ENCODE assay signal across 8 mouse cellular contexts in genomic region chr14:7765569-7766314, GRCm38 (mm10). TPM values are rescaled to one million over a fixed set of nuclear protein-coding genes. Genes with fewer than 3 reads are reported as not detected.
A peak's percentile ranks its signal among the peaks of the same experiment; 100 is the strongest.
DNase-seq lines count a peak whose midpoint lies in the region; ATAC-seq lines count a peak whose summit lies in the region.

No protein-coding gene starts in this region.

- ATAC-seq in activated CD4-positive, CD25-positive, alpha-beta regulatory T cell, adult 4 months, result peak; percentile 95
- peak; percentile 99 for ATAC-seq in megakaryocyte-erythroid progenitor cell, adult 5-6 weeks (replicated peaks; ENCODE audit: low FRiP score, low TSS enrichment, poor library complexity, severe bottlenecking)

- intact Hi-C loops in left cerebral cortex, postnatal 10 days (cut with DNase I), result no loop called here

- DNase-seq in cerebellum, postnatal 36 days, result peak; percentile 58 to 70
- DNase-seq in gastrocnemius, adult 8-10 months (ENCODE audit: low spot score in 2 of 2), result peak; percentile 41 to 49
- DNase-seq in induced T-regulatory cell, adult 2 months (ENCODE audit: low read depth), result peak; percentile 95
- DNase-seq in left cerebral cortex, postnatal 10 days (ENCODE audit: extremely low spot score in 1 of 2, low spot score in 2 of 2), result peak; percentile 36 to 86
- DNase-seq in right cerebral cortex, postnatal 25 days, result peak; percentile 61
- peak; percentile 62 to 80 for DNase-seq in urinary bladder, postnatal 4 days (ENCODE audit: low spot score in 2 of 2)

RNA-seq across cellular contexts. Expression of gene Gm26661, which starts 25.6 kb away (rescaled TPM):
- not detected for polyA plus RNA-seq in activated CD4-positive, CD25-positive, alpha-beta regulatory T cell, adult 4 months (2017; shearing (Covaris generic))
- total RNA-seq in gastrocnemius, adult 8-10 months (2022), result not detected
- total RNA-seq in left cerebral cortex, postnatal 10 days (2021), result not detected
- not detected in 2 replicates for total RNA-seq in megakaryocyte-erythroid progenitor cell, adult 5-6 weeks (2014; fragmentation: Nextera tagmentation)
- total RNA-seq in megakaryocyte-erythroid progenitor cell, adult 5-6 weeks (2017), result not detected in 2 replicates

RNA-seq across cellular contexts. Expression of gene Flnb, which starts 52.0 kb away (rescaled TPM):
- polyA plus RNA-seq in activated CD4-positive, CD25-positive, alpha-beta regulatory T cell, adult 4 months (2017; shearing (Covaris generic)), result 1 to 10 TPM; 5.1 to 6.6 TPM
- 1 to 10 TPM; 4.7 to 8.3 (median 5.6) TPM for total RNA-seq in gastrocnemius, adult 8-10 months (2022)
- total RNA-seq in left cerebral cortex, postnatal 10 days (2021), result 10 to 100 TPM; 48.7 to 48.9 TPM
- 0.76 and 1.5 TPM in 2 replicates for total RNA-seq in megakaryocyte-erythroid progenitor cell, adult 5-6 weeks (2014; fragmentation: Nextera tagmentation)
- total RNA-seq in megakaryocyte-erythroid progenitor cell, adult 5-6 weeks (2017), result 1.3 and 1.9 TPM in 2 replicates

Comparison
In these comparisons a context has a peak if more than half of its experiments do, and no peak if none do; other contexts are left out.
1. Peak in every context shown above with its lines: DNase-seq and ATAC-seq.
2. DNase-seq: peak in every context shown above with its lines; median percentile 95 in induced T-regulatory cell, adult 2 months; 71 in urinary bladder, postnatal 4 days; 64 in cerebellum, postnatal 36 days; 61 in left cerebral cortex, postnatal 10 days; 61 in right cerebral cortex, postnatal 25 days; 45 in gastrocnemius, adult 8-10 months.
3. RNA of gene Flnb, which starts 52.0 kb away (total RNA-seq): 48.7 to 48.9 TPM in left cerebral cortex, postnatal 10 days; 4.7 to 8.3 TPM in gastrocnemius, adult 8-10 months and 0.76 to 1.9 TPM in megakaryocyte-erythroid progenitor cell, adult 5-6 weeks; every median in the first group is over 4 times any median in the second.